Mouse (Mus musculus): Measurements from ENCODE around the gene Slitrk2. TPM values are rescaled to one million over a fixed set of nuclear protein-coding genes. Genes with fewer than 3 reads are reported as not detected.
A peak's percentile ranks its signal among the peaks of the same experiment; 100 is the strongest.

Gene Slitrk2
- 13.7 and 15.4 TPM in 2 replicates for polyA plus RNA-seq (2014; fragmentation: Nextera tagmentation; extraction: Ambion mirVana)

- Histone ChIP-seq H3K27ac (no peak within 1 kb of the TSS; the same call in 1 of the 2 replicates), H3K27me3 (ENCODE audit: control insufficient read depth, insufficient read depth, low read length) (no peaks in the 10 kb centered on the region), H3K9me3 (ENCODE audit: control insufficient read depth, low read length) (no peaks in the 10 kb centered on the region), H3K4me2 (replicated peaks) (peak within 1 kb of the TSS; percentile 61), H3K4me3 (replicated peaks; ENCODE audit: low read length) (peak within 1 kb of the TSS; percentile 34), H3K9ac (peak within 1 kb of the TSS; percentile 57), H3K36me3 (replicated peaks; ENCODE audit: control insufficient read depth, insufficient read depth) (no peaks in the 10 kb centered on the region), H3K4me1 (replicated peaks; ENCODE audit: control insufficient read depth, insufficient read depth, low read length) (no peaks in the 10 kb centered on the region)
- DNase-seq (ENCODE audit: low spot score) (peak; percentile 40), ATAC-seq (ENCODE audit: low FRiP score) (peak; percentile 79)
- WGBS: 6% methylated on average over 24 of the region's 25 CpGs
Measured at GRCm38 (mm10) chrX:66648911-66649620, at the start of gene Slitrk2. Gene Slitrk2 (plus strand): TSS chrX:66649318.

GRCm38 (mm10) chrX:66605490-66605889 lies 43.6 kb upstream of the Slitrk2 start:
- no peaks in the 10 kb centered on the region for H3K9me3 ChIP-seq (ENCODE audit: control insufficient read depth, low read length)
- no peak overlapping the region for H3K27ac ChIP-seq
- no peak for DNase-seq (ENCODE audit: low spot score)
- no peaks in the 10 kb centered on the region for H3K4me1 ChIP-seq (replicated peaks; ENCODE audit: control insufficient read depth, insufficient read depth, low read length)
- H3K9ac ChIP-seq: no peak overlapping the region
- no peak for ATAC-seq (ENCODE audit: low FRiP score)
- no peak overlapping the region for H3K4me2 ChIP-seq (replicated peaks)
- H3K27me3 ChIP-seq (ENCODE audit: control insufficient read depth, insufficient read depth, low read length): no peaks in the 10 kb centered on the region
- H3K4me3 ChIP-seq (replicated peaks; ENCODE audit: low read length): no peak overlapping the region
- H3K36me3 ChIP-seq (replicated peaks; ENCODE audit: control insufficient read depth, insufficient read depth): no peaks in the 10 kb centered on the region
- WGBS: 82% methylated on average over 3 of the region's 3 CpGs

- ATAC-seq (ENCODE audit: low FRiP score) (peak; percentile 88), DNase-seq (ENCODE audit: low spot score) (peak; percentile 47)
- Histone ChIP-seq H3K27me3 (ENCODE audit: control insufficient read depth, insufficient read depth, low read length) (no peaks in the 10 kb centered on the region), H3K4me1 (replicated peaks; ENCODE audit: control insufficient read depth, insufficient read depth, low read length) (no peaks in the 10 kb centered on the region), H3K9me3 (ENCODE audit: control insufficient read depth, low read length) (no peaks in the 10 kb centered on the region), H3K4me2 (replicated peaks) (peak overlapping the region; percentile 61), H3K4me3 (replicated peaks; ENCODE audit: low read length) (peak overlapping the region; percentile 39), H3K36me3 (replicated peaks; ENCODE audit: control insufficient read depth, insufficient read depth) (no peaks in the 10 kb centered on the region), H3K27ac (peak overlapping the region; percentile 41; the same call in 1 of the 2 replicates), H3K9ac (peak overlapping the region; percentile 57)
- 15% methylated on average over 21 of the region's 21 CpGs for WGBS
Measured at GRCm38 (mm10) chrX:66652455-66653144, 3.5 kb downstream of the Slitrk2 start.

GRCm38 (mm10) chrX:66657365-66657764 lies 8.2 kb downstream of the Slitrk2 start:
- Histone ChIP-seq H3K36me3 (replicated peaks; ENCODE audit: control insufficient read depth, insufficient read depth) (no peaks in the 10 kb centered on the region), H3K9ac (no peak overlapping the region), H3K9me3 (ENCODE audit: control insufficient read depth, low read length) (no peaks in the 10 kb centered on the region), H3K4me3 (replicated peaks; ENCODE audit: low read length) (no peak overlapping the region), H3K27me3 (ENCODE audit: control insufficient read depth, insufficient read depth, low read length) (no peaks in the 10 kb centered on the region), H3K4me1 (replicated peaks; ENCODE audit: control insufficient read depth, insufficient read depth, low read length) (no peaks in the 10 kb centered on the region), H3K27ac (no peak overlapping the region), H3K4me2 (replicated peaks) (no peak overlapping the region)
- ATAC-seq (ENCODE audit: low FRiP score) (no peak), DNase-seq (ENCODE audit: low spot score) (peak; percentile 43)
- WGBS: 42% methylated on average over 2 of the region's 2 CpGs

- no peaks in the 10 kb centered on the region for H3K9me3 ChIP-seq (ENCODE audit: control insufficient read depth, low read length)
- WGBS: 93% methylated on average over 4 of the region's 4 CpGs
- H3K4me3 ChIP-seq (replicated peaks; ENCODE audit: low read length): no peak overlapping the region
- ATAC-seq (ENCODE audit: low FRiP score): no peak
- no peak overlapping the region for H3K9ac ChIP-seq
- no peak for DNase-seq (ENCODE audit: low spot score)
- no peaks in the 10 kb centered on the region for H3K4me1 ChIP-seq (replicated peaks; ENCODE audit: control insufficient read depth, insufficient read depth, low read length)
- no peak overlapping the region for H3K27ac ChIP-seq
- no peak overlapping the region for H3K4me2 ChIP-seq (replicated peaks)
- no peaks in the 10 kb centered on the region for H3K36me3 ChIP-seq (replicated peaks; ENCODE audit: control insufficient read depth, insufficient read depth)
- H3K27me3 ChIP-seq (ENCODE audit: control insufficient read depth, insufficient read depth, low read length): no peaks in the 10 kb centered on the region
Measured at GRCm38 (mm10) chrX:66676959-66677358, 27.8 kb downstream of the Slitrk2 start.

- Histone ChIP-seq H3K9ac (no peak overlapping the region), H3K27ac (no peak overlapping the region), H3K4me1 (replicated peaks; ENCODE audit: control insufficient read depth, insufficient read depth, low read length) (no peaks in the 10 kb centered on the region), H3K27me3 (ENCODE audit: control insufficient read depth, insufficient read depth, low read length) (no peaks in the 10 kb centered on the region), H3K9me3 (ENCODE audit: control insufficient read depth, low read length) (no peaks in the 10 kb centered on the region), H3K4me3 (replicated peaks; ENCODE audit: low read length) (no peak overlapping the region), H3K4me2 (replicated peaks) (no peak overlapping the region), H3K36me3 (replicated peaks; ENCODE audit: control insufficient read depth, insufficient read depth) (no peaks in the 10 kb centered on the region)
- WGBS: 37% methylated on average over 7 of the region's 7 CpGs
- DNase-seq (ENCODE audit: low spot score) (no peak), ATAC-seq (ENCODE audit: low FRiP score) (no peak)
Measured at GRCm38 (mm10) chrX:66678646-66679045, 29.5 kb downstream of the Slitrk2 start.
